Mouse (Mus musculus) spleen, postnatal 4 days (tissue): ENCODE measurements around the gene Eml1.
"Not testable (repeated sequence)": the region's sequence is repeated elsewhere in the genome, so short reads cannot be mapped to it uniquely, and the experiment has no call there.

ENCODE experiments used
- DNase-seq, 2 experiments: peaks; one replicate each; pipeline ENCODE4 v3.0.0; 2022; ENCODE audit warnings: low spot score in 2 of 2

Eml1 gene

GRCm38 (mm10) chr12:108474440-108474839 lies 103.7 kb downstream of the Eml1 start:
- no peak for DNase-seq

- no peak for DNase-seq
Observed at GRCm38 (mm10) chr12:108478714-108479113, 108.0 kb downstream of the Eml1 start.

DNA sequence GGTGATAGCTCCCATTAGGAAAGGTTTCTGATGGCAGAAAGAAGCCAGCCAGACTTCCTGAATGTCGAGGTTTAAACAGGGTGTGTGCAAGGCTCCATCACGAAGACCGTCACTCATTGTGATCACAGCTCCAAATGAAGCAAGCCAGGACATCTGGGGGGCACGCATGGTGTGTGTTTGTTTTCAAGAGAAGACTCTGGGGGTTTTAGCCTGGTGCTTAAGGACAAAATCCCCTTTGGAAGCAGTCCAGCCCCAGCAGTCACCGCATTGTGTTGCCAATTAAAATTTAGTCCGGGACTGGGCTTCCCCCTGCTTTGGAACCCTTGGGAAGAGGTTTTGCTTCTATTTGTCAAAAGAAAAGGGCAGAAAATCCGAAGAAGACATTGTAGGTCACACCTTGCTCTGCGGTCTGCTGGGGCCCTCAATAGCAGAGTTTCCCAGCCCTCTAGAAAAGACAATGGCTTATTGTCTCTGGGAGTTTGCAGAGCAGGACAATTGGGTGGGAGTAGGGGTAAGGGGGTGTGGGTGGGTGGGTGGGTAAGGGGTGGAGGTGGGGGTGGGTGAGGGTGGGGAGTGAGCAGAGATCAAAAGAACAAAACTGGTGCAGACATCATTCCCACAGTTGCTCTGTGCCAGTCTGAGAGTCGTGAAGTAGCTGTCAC lies 110.1 kb downstream of the Eml1 start:
- no peak for DNase-seq

GRCm38 (mm10) chr12:108489076-108489475 lies 118.3 kb downstream of the Eml1 start:
- DNase-seq, result no peak

GRCm38 (mm10) chr12:108489741-108490140 lies 119.0 kb downstream of the Eml1 start:
- no peak for DNase-seq

- no peak for DNase-seq
Observed at GRCm38 (mm10) chr12:108490336-108490735, 119.6 kb downstream of the Eml1 start.

GRCm38 (mm10) chr12:108490954-108491353 lies 120.2 kb downstream of the Eml1 start:
- DNase-seq, result no peak

- no peak for DNase-seq
Observed at GRCm38 (mm10) chr12:108494011-108494541, 123.3 kb downstream of the Eml1 start.

DNA sequence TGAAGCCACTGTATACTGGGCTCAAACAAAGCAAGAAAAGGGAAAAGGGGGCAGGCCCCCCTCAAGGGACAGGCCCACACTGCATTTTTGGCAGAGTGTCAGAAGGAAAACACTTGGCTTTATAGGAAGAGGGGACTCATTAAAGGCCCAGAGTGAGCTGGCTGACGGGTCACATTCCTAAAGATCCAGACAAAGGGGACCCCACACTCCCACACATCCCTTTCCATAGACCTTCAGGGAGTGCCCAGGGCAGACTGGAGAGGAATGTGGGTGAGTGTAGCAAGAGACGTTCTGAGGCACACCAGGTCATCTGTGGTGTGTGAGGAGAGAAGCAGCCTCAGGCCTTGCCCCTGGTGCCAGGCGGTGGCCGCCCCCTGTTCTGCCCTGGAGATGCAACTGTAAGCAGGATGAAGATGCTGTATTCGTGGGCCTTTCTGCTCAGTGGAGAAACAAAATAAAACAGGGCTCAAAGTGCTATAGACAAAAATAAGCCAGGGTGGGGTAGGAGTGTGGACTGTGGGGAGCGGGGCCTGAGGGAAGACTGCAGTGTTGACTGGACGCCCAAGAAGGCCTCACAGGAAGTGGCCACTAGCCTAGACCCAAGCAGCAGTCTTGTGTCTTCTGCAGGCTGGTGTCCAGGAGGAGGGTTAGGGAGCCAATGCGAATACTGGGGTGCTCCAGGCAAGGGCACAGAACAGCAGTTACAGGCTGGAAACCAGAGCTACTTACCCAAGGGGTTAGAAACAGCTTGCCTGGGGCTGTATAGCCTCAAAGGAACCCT lies 124.9 kb downstream of the Eml1 start:
- DNase-seq, result no peak

DNA sequence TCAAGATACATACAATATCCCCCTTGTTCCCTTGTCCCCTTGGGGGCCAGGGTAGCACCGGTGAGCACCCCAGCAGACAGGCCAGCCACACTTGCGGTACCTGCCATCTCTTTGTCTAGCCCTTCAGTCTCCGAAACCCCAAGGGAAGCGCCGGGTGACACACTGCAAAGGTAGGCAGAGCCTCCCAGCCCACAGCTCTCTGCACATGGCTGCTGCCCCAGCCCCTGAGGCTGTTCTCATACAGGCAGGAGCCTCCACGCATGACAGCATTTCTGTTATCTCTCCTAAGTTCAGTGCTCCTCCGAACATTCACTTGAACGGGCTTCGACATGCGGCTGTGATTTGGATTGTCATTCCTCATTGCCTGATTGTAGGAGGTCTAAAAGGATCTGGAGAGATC lies 132.3 kb downstream of the Eml1 start:
- DNase-seq, result no peak

DNA sequence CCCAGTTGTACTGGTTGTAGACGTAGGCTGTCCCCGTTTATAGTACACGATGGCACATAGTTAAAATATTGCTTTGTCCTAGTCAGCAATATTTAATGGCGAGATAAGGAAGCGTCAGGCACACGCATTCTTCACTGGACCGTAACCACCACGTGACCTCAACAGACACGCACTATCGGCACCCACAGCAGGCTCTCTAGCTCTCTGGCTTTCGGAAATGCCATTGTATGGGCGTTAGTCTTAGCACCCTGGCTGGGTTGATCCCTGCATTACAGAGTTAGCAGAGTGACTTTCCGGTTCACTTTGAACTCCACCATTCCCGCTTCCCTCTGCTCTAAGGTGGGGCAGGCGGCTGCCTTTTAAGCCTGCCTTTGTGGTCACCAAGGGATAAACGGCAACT lies 132.8 kb downstream of the Eml1 start:
- DNase-seq, result no peak

DNA sequence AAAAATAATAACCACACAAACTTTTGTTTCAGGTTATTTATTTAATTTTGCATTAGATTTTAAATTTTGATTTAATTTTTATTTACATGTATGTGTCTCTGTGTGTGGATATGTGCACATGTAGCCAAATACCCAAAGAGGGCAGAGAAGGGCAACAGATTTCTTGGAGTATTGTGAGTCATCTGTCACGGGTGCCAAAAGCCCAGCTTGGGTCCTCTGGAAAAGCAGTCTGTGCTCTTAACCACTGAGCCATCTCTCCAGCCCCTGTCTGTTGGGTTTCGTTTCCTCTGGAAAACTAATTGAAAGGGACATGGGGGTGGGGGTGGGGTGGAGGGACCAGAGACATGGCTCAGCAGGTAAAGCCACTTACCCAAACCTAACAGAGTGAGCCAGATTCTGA lies 135.1 kb downstream of the Eml1 start:
- DNase-seq, result no peak

GRCm38 (mm10) chr12:108507046-108507445 lies 136.3 kb downstream of the Eml1 start:
- not testable (repeated sequence) for DNase-seq

DNA sequence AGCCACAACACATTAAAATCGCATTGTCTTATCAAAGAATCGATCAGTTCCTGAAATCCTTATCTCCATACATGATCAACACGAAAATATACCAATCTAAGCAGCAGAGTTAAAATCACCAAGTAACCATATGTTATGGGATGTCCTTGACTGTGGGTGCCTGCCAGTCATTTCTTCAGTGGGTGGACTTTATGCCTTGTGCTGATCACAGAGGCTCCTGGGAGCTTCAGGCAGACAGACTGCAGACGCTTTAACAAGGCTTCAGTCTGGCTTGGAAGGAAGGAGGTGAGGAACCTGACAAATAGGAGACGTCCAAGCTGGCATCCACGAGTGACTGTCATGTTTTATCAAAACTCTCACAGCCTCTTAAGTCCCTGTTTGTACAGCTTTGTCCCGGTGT lies 139.8 kb downstream of the Eml1 start:
- no peak for DNase-seq

GRCm38 (mm10) chr12:108511009-108511408 lies 140.3 kb downstream of the Eml1 start:
- DNase-seq, result no peak

DNA sequence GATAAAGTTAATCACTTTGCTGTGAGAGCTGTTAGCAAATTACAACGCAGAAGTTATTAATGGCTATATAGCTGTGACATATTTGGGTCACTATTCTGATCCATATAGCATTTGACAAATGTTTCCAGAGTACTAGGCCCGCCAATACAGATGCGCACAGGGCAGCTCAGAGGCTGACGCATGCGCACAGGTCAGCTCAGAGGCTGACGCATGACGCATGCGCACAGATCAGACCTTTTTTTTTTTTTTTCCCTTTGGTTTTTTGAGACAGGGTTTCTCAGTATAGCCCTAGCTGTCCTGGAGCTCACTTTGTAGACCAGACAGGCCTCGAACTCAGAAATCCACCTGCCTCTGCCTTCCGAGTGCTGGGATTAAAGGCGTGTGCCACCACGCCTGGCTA lies 144.7 kb downstream of the Eml1 start:
- DNase-seq, result no peak

DNA sequence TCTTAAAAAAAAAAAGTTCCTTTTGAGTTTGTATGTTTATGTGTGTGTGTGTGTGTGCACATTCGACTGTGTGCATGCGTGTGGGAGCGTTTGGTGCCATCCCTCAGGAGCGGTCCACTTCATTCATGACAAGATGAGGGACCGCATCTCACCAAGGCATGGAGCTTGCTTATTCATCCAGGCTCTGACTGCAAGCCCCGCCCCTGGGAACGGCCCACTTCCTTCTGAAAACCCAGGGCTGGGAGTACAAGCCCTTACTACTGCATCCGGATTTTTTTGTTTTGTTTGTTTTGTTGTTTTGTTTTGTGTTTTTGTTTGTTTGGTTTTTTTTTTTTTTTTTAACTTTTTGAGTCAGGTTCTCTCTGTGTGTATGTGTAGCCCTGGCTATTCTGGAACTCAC lies 148.6 kb downstream of the Eml1 start:
- no peak for DNase-seq

- peak in 1 of 2 experiments; percentile 20 for DNase-seq
Observed at GRCm38 (mm10) chr12:108529214-108529613, 158.5 kb downstream of the Eml1 start.

DNA sequence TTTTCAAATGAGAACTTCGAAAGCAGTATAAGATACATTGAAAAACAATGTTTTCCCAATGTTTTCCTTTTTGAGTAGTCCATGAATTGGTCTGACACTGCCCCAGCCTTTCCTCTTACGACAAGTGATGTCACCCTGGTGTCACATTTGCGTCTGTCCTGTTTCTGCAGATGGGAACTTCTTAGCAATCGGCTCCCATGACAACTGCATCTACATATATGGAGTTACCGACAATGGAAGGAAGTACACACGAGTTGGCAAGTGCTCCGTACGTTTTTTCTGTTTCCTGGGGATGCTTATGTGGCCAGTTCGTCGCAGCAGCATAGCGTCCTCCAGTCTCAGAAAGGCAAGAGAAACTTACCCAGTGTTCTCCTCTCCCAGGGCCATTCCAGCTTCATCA lies 163.7 kb downstream of the Eml1 start:
- no peak for DNase-seq

DNA sequence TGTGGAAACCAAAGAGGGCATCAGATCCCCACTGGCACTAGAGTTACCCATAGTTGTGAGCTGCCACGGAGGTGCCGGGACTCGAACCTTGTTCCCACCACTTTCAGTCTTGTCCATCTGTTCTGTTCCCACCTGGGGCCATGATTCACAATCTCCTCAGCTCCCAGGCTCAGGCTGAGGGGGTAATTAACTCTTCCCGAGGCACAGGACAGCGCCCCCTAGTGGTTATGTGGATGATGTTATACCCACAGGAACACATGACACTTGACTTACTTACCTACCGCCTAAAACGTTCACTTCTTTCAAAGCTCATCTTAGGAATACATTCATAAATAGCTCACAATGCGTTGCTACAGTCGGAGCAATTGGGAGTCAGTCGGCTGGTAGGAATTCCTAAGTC lies 165.7 kb downstream of the Eml1 start:
- DNase-seq, result no peak

DNA sequence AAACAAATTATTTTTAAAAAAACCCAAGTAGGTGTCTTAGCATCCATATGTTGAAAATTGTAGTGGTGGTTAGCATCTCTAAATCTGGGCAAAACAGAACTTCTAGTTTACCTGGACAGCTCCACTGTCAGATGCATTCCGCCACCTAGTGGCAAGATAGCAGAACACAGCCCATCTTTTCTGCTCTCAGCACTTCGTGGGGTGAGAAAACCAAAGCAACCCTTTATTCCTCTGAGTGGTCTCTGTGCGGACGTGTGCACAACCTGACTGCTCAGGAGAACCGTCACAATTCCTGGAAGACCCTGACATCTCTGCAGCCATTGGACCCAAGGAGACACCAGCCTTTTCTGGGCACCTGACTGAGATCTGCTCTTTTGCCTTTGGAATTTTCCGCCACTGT lies 170.3 kb downstream of the Eml1 start:
- DNase-seq, result no peak

DNA sequence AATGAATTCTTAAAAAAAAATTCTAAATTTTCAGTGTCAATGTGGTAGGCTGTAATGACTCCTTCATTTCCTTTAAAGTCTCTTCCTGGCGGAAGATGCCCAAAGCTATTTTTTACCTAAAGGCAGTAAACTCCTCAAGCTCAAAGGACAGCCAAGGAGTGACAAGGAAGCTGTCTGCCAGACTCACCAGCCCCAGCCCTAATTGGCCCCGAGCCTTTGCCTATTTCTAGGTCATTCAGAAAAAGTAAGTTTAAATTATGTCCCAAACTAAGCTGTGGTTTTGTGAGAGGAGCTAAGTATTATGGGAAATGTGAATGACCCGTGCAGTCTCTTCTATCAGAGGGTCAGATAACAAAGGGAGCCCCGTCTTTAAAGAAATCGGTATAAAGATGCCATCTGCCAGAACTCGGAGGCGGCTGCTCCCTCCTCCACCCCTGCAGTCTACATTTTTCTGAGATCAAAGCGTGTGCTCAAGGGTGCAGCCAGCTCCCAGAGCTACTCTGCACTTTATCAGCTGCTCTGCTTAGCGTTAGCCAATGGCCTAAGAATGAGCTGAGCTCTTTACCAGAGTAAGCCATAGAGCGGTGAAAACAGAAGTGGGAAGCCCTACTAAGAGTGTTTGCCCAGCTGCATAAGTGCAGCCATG lies 175.9 kb downstream of the Eml1 start:
- DNase-seq, result no peak
